Mouse (Mus musculus) left cerebral cortex, adult 2 months (tissue): ENCODE results near the gene Crhr1. TPM values are rescaled to one million over a fixed set of nuclear protein-coding genes. Genes with fewer than 3 reads are reported as not detected.

Experiments used
- DNase-seq, 2 experiments: peaks; one replicate each; pipeline ENCODE4 v3.0.0; 2021 to 2022; ENCODE audit warnings: low spot score in 2 of 2, mixed read lengths in 1 of 2; ENCODE audit errors: extremely low spot score in 1 of 2
- H3K27ac ChIP-seq: fragments of 200-600 bp; 2 replicates; pipeline ENCODE4 v1.8.1; 2022
- H3K4me3 ChIP-seq: fragments of 200-600 bp; 2 replicates; pipeline ENCODE4 v1.8.1; 2022
- CTCF ChIP-seq: fragments of 200-600 bp; IDR thresholded peaks from 2 replicates; pipeline ENCODE4 v1.8.1; 2022; ENCODE audit warnings: antibody characterized with exemption, mild to moderate bottlenecking, moderate library complexity
- intact Hi-C: fragments of 180-260 bp; cut with DNase I; formaldehyde crosslinking; loops from one replicate; pipeline ENCODE4 v1.15.1; 2025
- total RNA-seq, 2 experiments: library from RNA; stranded (reverse); gene quantifications; 2 replicates each; pipeline ENCODE4 v1.2.3; 2021

Gene Crhr1
- total RNA-seq, 2 experiments from 2014 or later: 27.9 to 31.8 TPM

- intact Hi-C loops: no loop called here
Observed at GRCm38 (mm10) chr11:104178893-104179292, 46.2 kb downstream of the Crhr1 start.

GRCm38 (mm10) chr11:104179804-104180203 is 47.1 kb downstream of the Crhr1 start:
- intact Hi-C loops: no loop called here
- Histone ChIP-seq H3K27ac (no peak overlapping the region), H3K4me3 (no peak overlapping the region)
- TF ChIP-seq CTCF: no peak
- DNase-seq: no peak

More at GRCm38 (mm10) chr11:104178893-104179292, 46.2 kb downstream of the Crhr1 start:
- TF ChIP-seq CTCF: no peak
- no peak for DNase-seq
- H3K4me3 ChIP-seq: no peak overlapping the region
- H3K27ac ChIP-seq: no peak overlapping the region

- intact Hi-C loops: no loop called here
- no peak for TF ChIP-seq CTCF
- Histone ChIP-seq H3K27ac (no peak overlapping the region), H3K4me3 (no peak overlapping the region)
- no peak for DNase-seq
Observed at GRCm38 (mm10) chr11:104182141-104182540, 49.5 kb downstream of the Crhr1 start.

- Histone ChIP-seq H3K27ac (no peak within 1 kb of the TSS), H3K4me3 (no peak within 1 kb of the TSS)
- DNase-seq: no peak
- intact Hi-C loops: no loop called here
- no peak for TF ChIP-seq CTCF
Observed at GRCm38 (mm10) chr11:104186135-104186836, 53.6 kb downstream of the Crhr1 start, which contains the start of gene Sppl2c. Gene Sppl2c (plus strand): TSS chr11:104186327.

GRCm38 (mm10) chr11:104186837-104187150 is 54.1 kb downstream of the Crhr1 start:
- TF ChIP-seq CTCF: no peak
- no peak overlapping the region for H3K4me3 ChIP-seq
- no peak for DNase-seq
- intact Hi-C loops: no loop called here
- no peak overlapping the region for H3K27ac ChIP-seq

GRCm38 (mm10) chr11:104187766-104188165 is 55.1 kb downstream of the Crhr1 start:
- intact Hi-C loops: no loop called here

GRCm38 (mm10) chr11:104190008-104190407 is 57.4 kb downstream of the Crhr1 start:
- DNase-seq: no peak
- no peak for TF ChIP-seq CTCF
- H3K27ac ChIP-seq: no peak overlapping the region
- no peak overlapping the region for H3K4me3 ChIP-seq
- intact Hi-C loops: no loop called here

More at GRCm38 (mm10) chr11:104187766-104188165, 55.1 kb downstream of the Crhr1 start:
- TF ChIP-seq CTCF: no peak
- Histone ChIP-seq H3K27ac (no peak overlapping the region), H3K4me3 (no peak overlapping the region)
- DNase-seq: no peak

- no peak overlapping the region for H3K27ac ChIP-seq
- intact Hi-C loops: loop anchor here (5.0 kb wide), 1 partner anchor 433 kb away; no protein-coding TSS in a partner anchor
- DNase-seq: no peak
- no peak overlapping the region for H3K4me3 ChIP-seq
- no peak for TF ChIP-seq CTCF
Observed at GRCm38 (mm10) chr11:104195382-104195781, 62.7 kb downstream of the Crhr1 start.

- peak; percentile 97 for TF ChIP-seq CTCF
- H3K27ac ChIP-seq: no peak overlapping the region
- intact Hi-C loops: loop anchor here (1.0 to 5.0 kb wide), 2 partner anchors 208 to 433 kb away; no protein-coding TSS in a partner anchor
- no peak overlapping the region for H3K4me3 ChIP-seq
- peak; percentile 88 to 92 for DNase-seq
Observed at GRCm38 (mm10) chr11:104195791-104196190, 63.1 kb downstream of the Crhr1 start.

- no peak for DNase-seq
- H3K27ac ChIP-seq: no peak overlapping the region
- intact Hi-C loops: loop anchor here (5.0 kb wide), 1 partner anchor 436 kb away; no protein-coding TSS in a partner anchor
- no peak for TF ChIP-seq CTCF
- no peak overlapping the region for H3K4me3 ChIP-seq
Observed at GRCm38 (mm10) chr11:104197861-104198260, 65.2 kb downstream of the Crhr1 start.

GRCm38 (mm10) chr11:104203271-104203670 is 70.6 kb downstream of the Crhr1 start:
- no peak overlapping the region for H3K4me3 ChIP-seq
- TF ChIP-seq CTCF: no peak
- DNase-seq: no peak
- no peak overlapping the region for H3K27ac ChIP-seq
- intact Hi-C loops: no loop called here

- DNase-seq: no peak
- Histone ChIP-seq H3K27ac (no peak overlapping the region), H3K4me3 (no peak overlapping the region)
- no peak for TF ChIP-seq CTCF
- intact Hi-C loops: no loop called here
Observed at GRCm38 (mm10) chr11:104206573-104206972, 73.9 kb downstream of the Crhr1 start.

GRCm38 (mm10) chr11:104209041-104209440 is 76.4 kb downstream of the Crhr1 start:
- intact Hi-C loops: no loop called here
- DNase-seq: no peak
- Histone ChIP-seq H3K27ac (no peak overlapping the region), H3K4me3 (no peak overlapping the region)
- no peak for TF ChIP-seq CTCF
